ENCODE assay signal across 9 mouse cellular contexts in the genomic region with DNA sequence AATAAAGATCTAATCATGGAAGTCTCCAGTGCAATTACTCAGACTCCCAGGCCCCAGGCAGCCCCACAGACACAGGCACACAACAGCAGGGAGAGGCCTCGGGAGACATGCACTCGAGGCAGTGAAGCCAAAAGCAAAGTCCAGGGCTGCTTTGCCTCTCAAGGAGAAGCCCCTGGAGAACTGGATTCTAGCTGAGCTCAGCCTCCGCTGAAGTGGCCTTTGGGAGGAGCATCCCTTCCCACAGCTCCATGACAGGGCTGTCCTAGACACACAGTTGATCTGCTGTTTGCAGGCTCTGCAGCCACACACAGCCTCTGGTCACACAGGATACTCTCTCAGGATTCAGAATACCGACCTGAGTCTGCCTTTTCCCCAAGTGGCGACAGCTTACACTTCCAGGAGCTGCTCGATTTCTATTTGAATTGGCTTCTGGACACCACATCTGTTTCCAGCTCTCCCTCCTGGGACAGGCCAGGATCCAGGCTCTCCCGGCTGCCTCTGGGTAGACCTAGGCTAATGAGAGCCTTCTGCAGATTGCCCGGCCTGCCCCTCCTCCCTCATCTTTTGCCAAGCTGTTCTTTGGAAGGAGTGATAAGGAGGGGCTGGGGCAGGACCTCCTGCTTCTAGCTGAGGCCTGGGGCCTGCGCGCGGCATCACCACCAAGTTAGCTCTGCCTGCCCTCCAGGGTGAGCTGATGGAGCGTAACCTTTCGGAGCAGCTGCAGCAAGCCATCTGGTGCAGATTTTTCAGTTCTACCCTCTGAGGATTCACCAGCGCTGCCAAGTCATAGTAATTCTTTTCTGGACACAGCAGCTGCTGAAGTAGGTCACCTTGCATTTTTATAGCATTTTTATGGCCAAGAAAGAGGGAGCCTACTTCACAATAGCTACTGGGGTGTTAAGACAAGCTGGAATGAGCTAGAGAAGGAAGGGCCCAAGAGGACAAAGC. TPM values are rescaled to one million over a fixed set of nuclear protein-coding genes. Genes with fewer than 3 reads are reported as not detected.
DNase-seq lines count a peak whose midpoint lies in the region; ATAC-seq lines count a peak whose summit lies in the region.
"Had no signal": no experiment of that assay in that cellular context is flagged by ENCODE, and none has a peak within 500 bp of the region (broad histone marks: within the 10 kb centered on the region; RNA-seq: fewer than 3 reads in every experiment).

No protein-coding gene starts in this region.

- no peak overlapping the region for H3K4me2 ChIP-seq in kidney, embryonic 14.5 days (replicated peaks; ENCODE audit: low read depth, low read length)
- no peak overlapping the region for H3K4me2 ChIP-seq in intestine, embryonic 16.5 days (ENCODE audit: low read depth, low read length)
- H3K4me2 ChIP-seq in neural tube, embryonic 15.5 days: no peak overlapping the region

- H3K9ac ChIP-seq in kidney, embryonic 14.5 days (ENCODE audit: low read depth, low read length): no peak overlapping the region
- peak overlapping the region; percentile 6; the same call in 1 of the 2 replicates for H3K9ac ChIP-seq in intestine, embryonic 16.5 days (ENCODE audit: low read depth, low read length)
- H3K9ac ChIP-seq in neural tube, embryonic 15.5 days (replicated peaks): no peak overlapping the region

- H3K27me3 ChIP-seq in kidney, embryonic 14.5 days (ENCODE audit: control insufficient read depth, insufficient read depth, low read length): no peaks in the 10 kb centered on the region
- H3K27me3 ChIP-seq in intestine, embryonic 16.5 days (replicated peaks; ENCODE audit: control insufficient read depth, insufficient read depth, low read length): no peaks in the 10 kb centered on the region
- H3K27me3 ChIP-seq in neural tube, embryonic 15.5 days (replicated peaks): no peaks in the 10 kb centered on the region

- peak; percentile 50; the same call in 1 of the 2 replicates for ATAC-seq in kidney, embryonic 14.5 days (ENCODE audit: low FRiP score, low TSS enrichment)
- peak; percentile 22; the same call in 1 of the 2 replicates for ATAC-seq in intestine, embryonic 16.5 days
- peak; percentile 28 for ATAC-seq in neural tube, embryonic 15.5 days (ENCODE audit: low FRiP score)

- peak overlapping the region; percentile 77; the same call in 1 of the 2 replicates for H3K27ac ChIP-seq in kidney, embryonic 14.5 days (ENCODE audit: low read depth, low read length)
- H3K27ac ChIP-seq in intestine, embryonic 16.5 days (ENCODE audit: low read length): peak overlapping the region; percentile 14
- H3K27ac ChIP-seq in neural tube, embryonic 15.5 days (replicated peaks): peak overlapping the region; percentile 82

- no peak for DNase-seq in kidney, postnatal 14 days
- DNase-seq in cerebellum, postnatal 10 days: peak; percentile 79 to 83
- DNase-seq in gastrocnemius, postnatal 10 days: peak; percentile 54
- no peak for DNase-seq in layer of hippocampus, adult 18-20 months (ENCODE audit: low spot score in 2 of 2)
- no peak for DNase-seq in adrenal gland, postnatal 4 days (ENCODE audit: low spot score in 2 of 2)

- H3K9me3 ChIP-seq in kidney, embryonic 14.5 days (ENCODE audit: control insufficient read depth, low read length): no peaks in the 10 kb centered on the region
- no peaks in the 10 kb centered on the region for H3K9me3 ChIP-seq in intestine, embryonic 16.5 days (ENCODE audit: control insufficient read depth, low read length)
- no peaks in the 10 kb centered on the region for H3K9me3 ChIP-seq in neural tube, embryonic 15.5 days (replicated peaks)

- 19% methylated on average over 14 of the region's 14 CpGs for WGBS in kidney, embryonic 14.5 days
- WGBS in intestine, embryonic 16.5 days: 47% methylated on average over 14 of the region's 14 CpGs
- WGBS in neural tube, embryonic 15.5 days: 17% methylated on average over 14 of the region's 14 CpGs

- H3K36me3 ChIP-seq in kidney, embryonic 14.5 days (ENCODE audit: control insufficient read depth, insufficient read depth, low read length): peaks cover 2% of the 10 kb centered on the region; the same call in 1 of the 2 replicates
- H3K36me3 ChIP-seq in intestine, embryonic 16.5 days (ENCODE audit: control insufficient read depth, insufficient read depth, low read length): no peaks in the 10 kb centered on the region
- no peaks in the 10 kb centered on the region for H3K36me3 ChIP-seq in neural tube, embryonic 15.5 days

- H3K4me3 ChIP-seq in kidney, embryonic 14.5 days (ENCODE audit: low read length): no peak overlapping the region
- H3K4me3 ChIP-seq in intestine, embryonic 16.5 days (ENCODE audit: low read length): no peak overlapping the region
- no peak overlapping the region for H3K4me3 ChIP-seq in neural tube, embryonic 15.5 days (replicated peaks)

- peaks cover 39% of the 10 kb centered on the region for H3K4me1 ChIP-seq in kidney, embryonic 14.5 days (ENCODE audit: control insufficient read depth, insufficient read depth, low read length)
- peaks cover 25% of the 10 kb centered on the region for H3K4me1 ChIP-seq in intestine, embryonic 16.5 days (ENCODE audit: control insufficient read depth, insufficient read depth, low read length)
- peaks cover 64% of the 10 kb centered on the region for H3K4me1 ChIP-seq in neural tube, embryonic 15.5 days

RNA-seq across cellular contexts. Expression of a gene that starts 14.5 kb away (rescaled TPM):
- polyA plus RNA-seq in kidney, embryonic 14.5 days (2014; fragmentation: Nextera tagmentation; extraction: Ambion mirVana): 4.7 and 4.9 TPM in 2 replicates
- 10 to 100 TPM in 1 of 2 experiments, 1 to 10 TPM in 1; 3.8 to 10.3 TPM for total RNA-seq in gastrocnemius, postnatal 10 days (2021)
- 1.5 and 2.5 TPM in 2 replicates for polyA plus RNA-seq in intestine, embryonic 16.5 days (2015; fragmentation: Nextera tagmentation; extraction: Ambion mirVana)
- polyA plus RNA-seq in neural tube, embryonic 15.5 days (2015; fragmentation: Nextera tagmentation; extraction: Ambion mirVana): 3.0 and 4.1 TPM in 2 replicates
- 1 to 10 TPM; 5.9 to 7.6 TPM for total RNA-seq in layer of hippocampus, adult 18-20 months (2021)
- 10 to 100 TPM; 34.2 to 36.5 TPM for total RNA-seq in adrenal gland, postnatal 4 days (2021)
- total RNA-seq: neutrophil, adult 5-6 weeks had no signal

Comparison
In these comparisons a context has a peak if more than half of its experiments do, and no peak if none do; other contexts are left out.
1. H3K27ac ChIP-seq: peak in every context shown above with its lines; median percentile 82 in neural tube, embryonic 15.5 days; 77 in kidney, embryonic 14.5 days; 14 in intestine, embryonic 16.5 days.
2. DNase-seq: peak in cerebellum, postnatal 10 days (2 of 2) and gastrocnemius, postnatal 10 days (single experiment); none in kidney, postnatal 14 days (single experiment), layer of hippocampus, adult 18-20 months (0 of 2) and adrenal gland, postnatal 4 days (0 of 2).
3. Peak in every context shown above with its lines, with median percentiles within 50 percentile points of each other: ATAC-seq.